Mouse (Mus musculus): ENCODE results near the gene Elof1. TPM values are rescaled to one million over a fixed set of nuclear protein-coding genes. Genes with fewer than 3 reads are reported as not detected.
"Not testable (repeated sequence)": the region's sequence is repeated elsewhere in the genome, so short reads cannot be mapped to it uniquely, and the experiment has no call there.

Elof1 gene
- polyA plus RNA-seq, 1 experiment from 2014 or later = 196 TPM

DNA sequence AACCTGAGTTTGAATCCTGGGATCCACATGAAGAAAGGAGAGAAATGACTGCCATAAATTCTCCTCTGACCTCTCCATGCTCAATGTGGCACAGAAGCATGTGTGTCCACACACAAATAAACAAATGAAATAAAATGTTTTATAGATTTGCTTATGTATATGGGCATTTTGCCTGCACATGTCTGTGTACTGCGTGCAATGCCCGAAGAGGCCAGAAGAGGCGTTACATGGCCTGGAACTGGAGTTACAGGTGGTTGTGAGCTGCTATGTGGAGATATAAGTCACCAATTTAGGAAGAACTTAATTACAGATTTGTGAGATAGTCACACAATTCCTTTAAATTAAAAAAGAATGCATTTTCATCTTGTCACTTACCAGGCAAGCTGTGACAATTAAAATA, 36.8 kb upstream of the Elof1 start:
- Histone ChIP-seq H3K4me3 (no peak overlapping the region), H3K4me1 (peaks cover 18% of the 10 kb centered on the region), H3K9ac (no peak overlapping the region), H3K27me3 (no peaks in the 10 kb centered on the region), H3K27ac (no peak overlapping the region), H3K9me3 (0 out of 2 replicates have a peak, but pooled peaks cover under 1% of the 10 kb centered on the region), H3K4me2 (no peak overlapping the region), H3K36me3 (peaks cover 9% of the 10 kb centered on the region; the same call in 1 of the 2 replicates)
- WGBS = 89% methylated on average over 3 of the region's 3 CpGs
- no peak for ATAC-seq (ENCODE audit: borderline replicate concordance, extremely low read depth, low FRiP score, low TSS enrichment)

- Histone ChIP-seq H3K27me3 (no peaks in the 10 kb centered on the region), H3K36me3 (no peaks in the 10 kb centered on the region), H3K27ac (no peak overlapping the region), H3K4me3 (no peak overlapping the region), H3K9ac (no peak overlapping the region), H3K4me1 (peaks cover 4% of the 10 kb centered on the region), H3K4me2 (no peak overlapping the region), H3K9me3 (0 out of 2 replicates have a peak, but pooled peaks cover 3% of the 10 kb centered on the region)
- 53% methylated on average over 2 of the region's 2 CpGs for WGBS
- no peak for ATAC-seq (ENCODE audit: borderline replicate concordance, extremely low read depth, low FRiP score, low TSS enrichment)
These were observed 34.0 kb upstream of the Elof1 start for GRCm38 (mm10) chr9:22150946-22151345.

DNA sequence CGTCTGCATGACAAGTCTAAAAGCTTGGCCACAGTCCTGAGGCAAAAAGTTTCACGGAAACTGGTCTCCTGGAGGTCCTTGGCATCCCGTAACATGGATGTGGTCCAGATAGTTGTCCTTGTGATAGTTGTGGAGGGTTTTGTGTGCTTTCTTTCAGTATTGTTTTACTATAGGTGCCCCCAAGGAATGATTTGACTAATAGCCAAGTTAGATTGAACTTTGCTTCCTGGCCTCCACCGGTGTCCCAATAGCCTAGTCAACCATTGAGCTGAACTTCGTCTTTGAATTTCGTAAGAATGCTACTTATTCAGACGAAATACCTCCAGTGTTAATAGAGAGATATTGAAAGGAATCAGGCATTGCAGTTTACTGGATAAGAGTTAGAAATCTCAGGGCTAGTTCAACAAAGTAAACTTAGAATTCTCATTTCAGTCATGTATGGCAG, 33.3 kb upstream of the Elof1 start:
- WGBS = 76% methylated on average over 7 of the region's 7 CpGs
- not testable (repeated sequence) for H3K4me3 ChIP-seq; ATAC-seq (ENCODE audit: borderline replicate concordance, extremely low read depth, low FRiP score, low TSS enrichment); H3K27ac ChIP-seq; H3K36me3 ChIP-seq; H3K4me2 ChIP-seq; H3K9ac ChIP-seq; H3K9me3 ChIP-seq; H3K4me1 ChIP-seq; H3K27me3 ChIP-seq

- no peak for ATAC-seq (ENCODE audit: borderline replicate concordance, extremely low read depth, low FRiP score, low TSS enrichment)
These were observed 32.7 kb upstream of the Elof1 start for GRCm38 (mm10) chr9:22149426-22150248.

DNA sequence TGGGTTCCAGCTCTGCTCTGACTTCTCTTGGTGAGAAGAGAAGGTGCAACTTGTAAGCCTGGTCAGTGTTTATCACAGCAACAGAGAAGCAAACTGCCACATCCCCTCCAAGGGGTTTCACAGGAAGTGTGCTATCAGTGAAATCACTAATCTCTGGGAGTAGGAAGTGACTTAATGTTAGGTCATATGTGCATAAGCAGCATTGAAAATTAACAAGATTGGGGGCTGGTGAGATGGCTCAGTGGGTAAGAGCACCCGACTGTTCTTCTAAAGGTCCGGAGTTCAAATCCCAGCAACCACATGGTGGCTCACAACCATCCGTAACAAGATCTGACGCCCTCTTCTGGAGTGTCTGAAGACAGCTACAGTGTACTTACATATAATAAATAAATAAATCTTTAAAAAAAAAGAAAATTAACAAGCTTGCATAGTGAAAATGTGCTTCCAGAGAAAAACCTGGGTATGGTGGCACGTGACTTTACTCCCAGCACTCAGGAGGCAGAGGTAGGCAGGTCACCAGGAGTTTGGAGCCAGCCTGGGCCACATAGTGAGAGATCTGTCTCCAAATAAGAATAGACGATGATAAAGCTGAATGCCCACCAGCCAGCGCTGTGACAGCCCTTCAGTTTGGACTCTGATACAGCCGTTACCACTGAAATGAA, 27.5 kb upstream of the Elof1 start:
- Histone ChIP-seq H3K9ac (no peak overlapping the region), H3K4me2 (no peak overlapping the region), H3K27me3 (no peaks in the 10 kb centered on the region), H3K4me1 (no peaks in the 10 kb centered on the region), H3K27ac (no peak overlapping the region), H3K4me3 (no peak overlapping the region), H3K36me3 (no peaks in the 10 kb centered on the region), H3K9me3 (0 out of 2 replicates have a peak, but pooled peaks cover 3% of the 10 kb centered on the region)
- WGBS = 78% methylated on average over 8 of the region's 8 CpGs
- ATAC-seq (ENCODE audit: borderline replicate concordance, extremely low read depth, low FRiP score, low TSS enrichment) = no peak

More at GRCm38 (mm10) chr9:22149426-22150248, 32.7 kb upstream of the Elof1 start:
- Histone ChIP-seq H3K4me1 (no peaks in the 10 kb centered on the region), H3K27ac (no peak overlapping the region), H3K9ac (no peak overlapping the region), H3K4me2 (no peak overlapping the region), H3K4me3 (no peak overlapping the region), H3K9me3 (0 out of 2 replicates have a peak, but pooled peaks cover 3% of the 10 kb centered on the region), H3K36me3 (no peaks in the 10 kb centered on the region), H3K27me3 (no peaks in the 10 kb centered on the region)
- 68% methylated on average over 20 of the region's 20 CpGs for WGBS

DNA sequence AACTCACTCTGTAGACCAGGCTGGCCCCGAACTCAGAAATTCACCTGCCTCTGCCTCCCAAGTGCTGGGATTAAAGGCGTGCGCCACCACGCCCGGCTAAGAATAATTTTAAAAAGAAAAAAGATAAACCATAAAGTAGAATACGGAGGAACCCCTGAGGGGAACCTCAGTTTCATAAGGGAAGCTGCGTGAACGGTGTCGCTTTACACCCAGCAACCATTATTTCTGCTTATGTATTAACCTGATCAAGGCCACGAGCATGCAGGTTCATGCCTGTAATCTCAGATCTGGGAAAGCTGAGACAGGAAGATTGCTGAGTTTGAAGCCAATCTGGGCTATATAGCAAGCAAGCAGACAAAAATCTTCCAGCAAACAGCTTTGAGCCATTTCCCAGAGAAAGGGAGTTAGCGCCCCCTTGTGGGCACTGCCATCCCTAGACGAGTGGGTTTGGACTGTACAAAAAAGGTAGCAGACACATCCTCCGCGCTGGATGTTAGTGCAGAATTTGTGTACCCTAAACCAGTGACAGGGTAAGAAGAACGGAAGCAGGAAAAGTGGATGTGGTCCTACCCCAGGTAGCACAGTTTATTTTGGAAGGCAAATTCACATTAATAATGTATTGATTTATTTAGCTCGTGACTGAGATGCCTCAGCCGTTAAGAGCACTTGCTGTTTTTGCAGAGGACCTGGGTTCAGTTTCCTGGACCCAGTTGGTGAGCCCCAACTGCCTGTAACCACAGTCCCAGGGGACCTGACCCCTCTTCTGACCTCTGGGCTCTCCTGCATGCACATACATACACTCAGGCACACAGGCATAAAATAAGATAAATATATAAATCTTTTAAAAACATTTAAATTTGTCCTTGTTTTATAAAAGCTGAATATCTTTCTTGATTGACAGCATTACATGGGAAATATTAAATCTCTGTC, 26.4 kb upstream of the Elof1 start:
- Histone ChIP-seq H3K9me3 (no peaks in the 10 kb centered on the region), H3K27ac (no peak overlapping the region), H3K9ac (no peak overlapping the region), H3K4me2 (no peak overlapping the region), H3K4me1 (no peaks in the 10 kb centered on the region), H3K4me3 (no peak overlapping the region), H3K27me3 (no peaks in the 10 kb centered on the region), H3K36me3 (no peaks in the 10 kb centered on the region)
- 51% methylated on average over 17 of the region's 17 CpGs for WGBS
- ATAC-seq (ENCODE audit: borderline replicate concordance, extremely low read depth, low FRiP score, low TSS enrichment) = peak; percentile 46; the same call in 1 of the 2 replicates

GRCm38 (mm10) chr9:22139746-22140145, 22.8 kb upstream of the Elof1 start:
- Histone ChIP-seq H3K4me2 (no peak overlapping the region), H3K4me3 (no peak overlapping the region), H3K27me3 (no peaks in the 10 kb centered on the region), H3K4me1 (no peaks in the 10 kb centered on the region), H3K9ac (no peak overlapping the region), H3K27ac (no peak overlapping the region), H3K9me3 (no peaks in the 10 kb centered on the region), H3K36me3 (no peaks in the 10 kb centered on the region)
- whole genome bisulfite sequencing = 84% methylated on average over 5 of the region's 5 CpGs
- ATAC-seq (ENCODE audit: borderline replicate concordance, extremely low read depth, low FRiP score, low TSS enrichment) = no peak

- no peak overlapping the region for H3K4me2 ChIP-seq
These were observed 21.5 kb upstream of the Elof1 start for GRCm38 (mm10) chr9:22138480-22138879.

DNA sequence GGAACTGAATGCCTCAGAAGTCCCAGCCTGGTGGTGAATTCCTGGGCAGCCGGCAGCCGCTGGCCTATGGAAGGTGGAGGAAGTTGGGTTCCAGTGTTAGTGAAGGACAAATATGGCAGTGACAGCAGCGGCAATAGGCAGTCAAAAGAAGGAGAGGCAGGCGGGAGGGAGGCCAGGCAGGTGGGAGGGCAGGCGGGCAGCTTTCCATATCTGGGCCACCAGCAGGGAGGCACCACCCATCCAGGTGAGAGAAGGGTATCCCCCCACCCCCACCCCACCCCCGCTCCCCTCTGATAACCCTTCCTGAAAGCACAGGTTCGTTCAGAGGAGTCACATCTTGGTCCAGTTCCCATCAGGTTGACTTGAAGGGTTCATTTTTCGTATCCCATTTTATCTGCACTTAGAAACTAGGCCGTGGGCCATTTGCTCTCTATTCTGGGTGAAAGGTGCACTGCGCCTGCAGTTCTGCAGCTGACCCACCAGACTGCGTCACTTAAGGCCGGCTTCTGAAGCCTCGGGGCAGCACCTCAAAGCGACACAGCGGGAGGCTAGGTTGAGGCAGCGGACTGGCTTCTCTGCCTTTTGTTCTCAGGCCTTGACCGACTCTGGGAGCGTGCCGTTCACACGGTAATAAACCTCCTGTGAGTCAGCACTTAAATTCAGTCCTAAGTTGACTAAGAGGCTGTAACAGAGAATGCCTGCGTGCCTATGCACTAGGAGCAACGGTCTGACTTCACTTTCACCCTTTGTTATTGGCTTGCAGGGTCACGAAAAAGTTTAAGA, 20.0 kb upstream of the Elof1 start:
- H3K4me2 ChIP-seq = no peak overlapping the region
- no peak for ATAC-seq (ENCODE audit: borderline replicate concordance, extremely low read depth, low FRiP score, low TSS enrichment)

More at GRCm38 (mm10) chr9:22138480-22138879, 21.5 kb upstream of the Elof1 start:
- H3K4me1 ChIP-seq = no peaks in the 10 kb centered on the region
- H3K36me3 ChIP-seq = no peaks in the 10 kb centered on the region
- no peaks in the 10 kb centered on the region for H3K27me3 ChIP-seq
- ATAC-seq (ENCODE audit: borderline replicate concordance, extremely low read depth, low FRiP score, low TSS enrichment) = no peak
- H3K9ac ChIP-seq = no peak overlapping the region
- H3K4me3 ChIP-seq = no peak overlapping the region
- no peaks in the 10 kb centered on the region for H3K9me3 ChIP-seq
- H3K27ac ChIP-seq = no peak overlapping the region
- 31% methylated on average over 2 of the region's 2 CpGs for WGBS

GRCm38 (mm10) chr9:22135644-22136390, 18.8 kb upstream of the Elof1 start, which contains the start of gene Acp5:
Gene Acp5, minus strand, starts transcription at chr9:22135711.
- H3K4me3 ChIP-seq = no peak within 1 kb of the TSS
- no peak within 1 kb of the TSS for H3K4me2 ChIP-seq
- H3K27ac ChIP-seq = no peak within 1 kb of the TSS
- peaks cover 15% of the 10 kb centered on the region for H3K4me1 ChIP-seq
- H3K27me3 ChIP-seq = no peaks in the 10 kb centered on the region
- 72% methylated on average over 7 of the region's 7 CpGs for WGBS
- no peaks in the 10 kb centered on the region for H3K9me3 ChIP-seq
- no peak within 1 kb of the TSS for H3K9ac ChIP-seq
- no peaks in the 10 kb centered on the region for H3K36me3 ChIP-seq
- no peak for ATAC-seq (ENCODE audit: borderline replicate concordance, extremely low read depth, low FRiP score, low TSS enrichment)

More for the DNA sequence above, 20.0 kb upstream of the Elof1 start:
- Histone ChIP-seq H3K27ac (no peak overlapping the region), H3K9me3 (no peaks in the 10 kb centered on the region), H3K9ac (no peak overlapping the region), H3K36me3 (no peaks in the 10 kb centered on the region), H3K4me1 (peaks cover 4% of the 10 kb centered on the region; the same call in 1 of the 2 replicates), H3K27me3 (no peaks in the 10 kb centered on the region), H3K4me3 (no peak overlapping the region)
- WGBS = 24% methylated on average over 23 of the region's 23 CpGs

All from lung, embryonic 15.5 days (tissue).